Mouse (Mus musculus) liver, embryonic 14.5 days (tissue): ENCODE results near the gene Olah.

ENCODE experiments used
- CTCF ChIP-seq: IDR thresholded peaks from 2 replicates; pipeline ENCODE4 v1.5.1; 2016; ENCODE audit warnings: antibody characterized with exemption, low read depth, control low read depth
- EP300 ChIP-seq: IDR thresholded peaks from 2 replicates; pipeline ENCODE4 v1.6.1; 2016; ENCODE audit warnings: antibody characterized with exemption, low read depth

GRCm38 (mm10) chr2:3335611-3336301, 61.3 kb downstream of the Olah start, which contains the start of gene Acbd7:
- TF ChIP-seq CTCF (no peak), EP300 (no peak)
